21 mouse cellular contexts compared by ENCODE assay signal in genomic region chr12:114134897-114135296, GRCm38 (mm10).
DNase-seq lines count a peak whose midpoint lies in the region; ATAC-seq and TF ChIP-seq lines count a peak whose summit lies in the region.
"Had no signal": no experiment of that assay in that cellular context is flagged by ENCODE, and none has a peak within 500 bp of the region (broad histone marks: within the 10 kb centered on the region; RNA-seq: fewer than 3 reads in every experiment).

No protein-coding gene starts in this region.

- DNase-seq in 416B (ENCODE audit: low read depth) (peak; percentile 63), ES-CJ7 (ENCODE audit: low read depth, low spot score) (peak; percentile 66), MEL (ENCODE audit: low read depth, low spot score) (no peak), ZHBTc4 (ENCODE audit: low read depth, low spot score) (peak; percentile 80)
- no peak for DNase-seq in layer of hippocampus, adult 11-12 months (ENCODE audit: low spot score)
- no peak for DNase-seq in lung, adult 18-20 months
- DNase-seq: adrenal gland, adult 8-10 months; adrenal gland, postnatal 14 days; adrenal gland, postnatal 36 days; cerebellum, adult 11-12 months; cerebellum, adult 2 months; cerebellum, adult 9-10 months; cerebellum, postnatal 10 days; cerebellum, postnatal 25 days had no signal

- ATAC-seq in megakaryocyte progenitor cell, adult 5-6 weeks (replicated peaks; ENCODE audit: poor library complexity): no peak
- ATAC-seq: forebrain, embryonic 14.5 days; forebrain, embryonic 16.5 days had no signal

- TF ChIP-seq POLR2A in MEL (IDR thresholded peaks at IDR 0.05; ENCODE audit: control insufficient read depth in 1 of 2, insufficient read depth in 1 of 2, low read depth in 1 of 2, low read length in 2 of 2, poor library complexity in 1 of 2): no peak

- no peaks in the 10 kb centered on the region for H3K4me1 ChIP-seq in MEL (ENCODE audit: control insufficient read depth in 1 of 2, insufficient read depth in 2 of 2, low read length in 2 of 2)
- H3K4me1 ChIP-seq: embryonic facial prominence, embryonic 10.5 days; embryonic facial prominence, embryonic 12.5 days; forebrain, embryonic 12.5 days had no signal

- H3K9me3 ChIP-seq in MEL (replicated peaks; ENCODE audit: insufficient read depth, low read length): no peaks in the 10 kb centered on the region
- H3K9me3 ChIP-seq: embryonic facial prominence, embryonic 12.5 days had no signal

- no peak for TF ChIP-seq EP300 in MEL (IDR thresholded peaks at IDR 0.05; ENCODE audit: low read depth in 1 of 2, low read length in 2 of 2)

- TF ChIP-seq RAD21 in MEL (IDR thresholded peaks at IDR 0.05; ENCODE audit: low read depth, low read length): peak; percentile 41

- no peak overlapping the region for H3K4me3 ChIP-seq in MEL (ENCODE audit: control insufficient read depth in 1 of 2, insufficient read depth in 1 of 2, low read depth in 2 of 2, low read length in 2 of 2)
- H3K4me3 ChIP-seq: embryonic facial prominence, embryonic 10.5 days; embryonic facial prominence, embryonic 12.5 days; forebrain, embryonic 12.5 days had no signal

- TF ChIP-seq CTCF in MEL (IDR thresholded peaks at IDR 0.05 in 2 of 3, conservative IDR thresholded peaks at IDR 0.05 in 1 of 3; ENCODE audit: control insufficient read depth in 1 of 3, insufficient read depth in 1 of 3, low read depth in 2 of 3, low read length in 3 of 3, poor library complexity in 1 of 3, severe bottlenecking in 1 of 3): peak; percentile 7 to 52 (median 51); a peak in 4 of 6 replicates

- no peaks in the 10 kb centered on the region for H3K79me2 ChIP-seq in MEL (ENCODE audit: control insufficient read depth, insufficient read depth, low read length, poor library complexity)

- H3K9ac ChIP-seq in MEL (ENCODE audit: control insufficient read depth, low read depth, low read length, poor library complexity, severe bottlenecking): no peak overlapping the region
- H3K9ac ChIP-seq: embryonic facial prominence, embryonic 12.5 days; forebrain, embryonic 12.5 days had no signal

- no peak overlapping the region for H3K27ac ChIP-seq in MEL (ENCODE audit: control insufficient read depth, low read depth, low read length)
- H3K27ac ChIP-seq: embryonic facial prominence, embryonic 10.5 days; embryonic facial prominence, embryonic 12.5 days; forebrain, embryonic 12.5 days had no signal

- H3K27me3 ChIP-seq in MEL (ENCODE audit: control insufficient read depth in 1 of 2, insufficient read depth in 2 of 2, low read length in 2 of 2): no peaks in the 10 kb centered on the region
- H3K27me3 ChIP-seq: embryonic facial prominence, embryonic 12.5 days; forebrain, embryonic 12.5 days had no signal

- no peaks in the 10 kb centered on the region for H3K36me3 ChIP-seq in MEL (ENCODE audit: control insufficient read depth in 1 of 2, insufficient read depth in 2 of 2, low read length in 2 of 2)
- H3K36me3 ChIP-seq: embryonic facial prominence, embryonic 10.5 days; embryonic facial prominence, embryonic 12.5 days; forebrain, embryonic 12.5 days; G1E had no signal

TF ChIP-seq in MEL, 35 proteins besides CTCF, POLR2A, EP300 and RAD21:
- TF ChIP-seq POLR2AphosphoS2 (IDR thresholded peaks at IDR 0.05; ENCODE audit: low read length) (no peak), GABPA (IDR thresholded peaks at IDR 0.05; ENCODE audit: low read depth, low read length) (no peak), E2F4 (IDR thresholded peaks at IDR 0.05; ENCODE audit: borderline replicate concordance, low read depth, low read length) (no peak), SMC3 (IDR thresholded peaks at IDR 0.05; ENCODE audit: low read depth, low read length) (peak; percentile 42)

Comparison
In these comparisons a context has a peak if more than half of its experiments do, and no peak if none do; other contexts are left out.
1. DNase-seq: peak in 416B (single experiment), ES-CJ7 (single experiment) and ZHBTc4 (single experiment); none in MEL (single experiment), layer of hippocampus, adult 11-12 months (single experiment) and lung, adult 18-20 months (0 of 2).